Mouse (Mus musculus) intestine, postnatal 0 days (tissue): ENCODE measurements around the gene Flot1. TPM values are rescaled to one million over a fixed set of nuclear protein-coding genes. Genes with fewer than 3 reads are reported as not detected.
A peak's percentile ranks its signal among the peaks of the same experiment; 100 is the strongest.

Experiments used
- ATAC-seq: fragments of 200-750 bp; cut with Nextera tagmentation; 2 replicates; pipeline ENCODE4 v1.8.0; 2017; ENCODE audit warnings: mild to moderate bottlenecking, moderate TSS enrichment, moderate library complexity
- H3K27ac ChIP-seq: fragments of 300-500 bp; sonication (generic); 2 replicates; pipeline ENCODE4 v1.5.1; 2014; ENCODE audit warnings: mild to moderate bottlenecking, low read depth, low read length, moderate library complexity
- H3K27me3 ChIP-seq: fragments of 300-500 bp; sonication (generic); replicated peaks from 2 replicates; pipeline ENCODE4 v1.6.1; 2014; ENCODE audit warnings: low read length, mixed read lengths; ENCODE audit not compliant: control insufficient read depth, insufficient read depth
- H3K36me3 ChIP-seq: fragments of 300-500 bp; sonication (generic); 2 replicates; pipeline ENCODE4 v1.6.1; 2014; ENCODE audit warnings: mild to moderate bottlenecking, moderate library complexity; ENCODE audit not compliant: control insufficient read depth, insufficient read depth
- H3K4me1 ChIP-seq: fragments of 300-500 bp; sonication (generic); replicated peaks from 2 replicates; pipeline ENCODE4 v1.6.1; 2014; ENCODE audit warnings: antibody characterized with exemption, low read length, mixed read lengths; ENCODE audit not compliant: control insufficient read depth, insufficient read depth
- H3K4me2 ChIP-seq: fragments of 300-500 bp; sonication (generic); replicated peaks from 2 replicates; pipeline ENCODE4 v1.6.1; 2014; ENCODE audit warnings: low read depth, mild to moderate bottlenecking, moderate library complexity
- H3K4me3 ChIP-seq: fragments of 300-500 bp; sonication (generic); 2 replicates; pipeline ENCODE4 v1.5.1; 2014; ENCODE audit warnings: low read depth, low read length
- H3K9ac ChIP-seq: fragments of 300-500 bp; sonication (generic); 2 replicates; pipeline ENCODE4 v1.6.1; 2014; ENCODE audit warnings: mild to moderate bottlenecking, low read depth, low read length
- H3K9me3 ChIP-seq: fragments of 300-500 bp; sonication (generic); 2 replicates; pipeline ENCODE4 v1.6.1; 2016; ENCODE audit warnings: mixed run types; ENCODE audit not compliant: control insufficient read depth
- CTCF ChIP-seq: sonication (generic); IDR thresholded peaks from 2 replicates; pipeline ENCODE4 v1.5.1; 2016; ENCODE audit warnings: low read depth, mild to moderate bottlenecking, control low read depth, antibody characterized with exemption, moderate library complexity
- WGBS: fragments of 180-500 bp; shearing (Covaris S2); extraction: QIAGEN DNeasy Blood & Tissue Kit; methylation state at CpG from one replicate; pipeline ENCODE4 v1.1.7; 2014; 5-methylcytosine and 5-hydroxymethylcytosine counted together
- polyA plus RNA-seq: library from polyadenylated mRNA; unstranded; fragments of >200 nt; fragmentation: Nextera tagmentation; extraction: Ambion mirVana; gene quantifications from 2 replicates; pipeline ENCODE4 v1.2.1, GENCODE M21; 2015

Flot1 gene
- polyA plus RNA-seq, 1 experiment from 2014 or later = 56.4 TPM

GRCm38 (mm10) chr17:35859371-35859770 lies 36.3 kb downstream of the Flot1 start:
- Histone ChIP-seq H3K4me1 (no peaks in the 10 kb centered on the region), H3K4me2 (no peak overlapping the region), H3K27me3 (no peaks in the 10 kb centered on the region), H3K9me3 (no peaks in the 10 kb centered on the region), H3K27ac (no peak overlapping the region), H3K9ac (no peak overlapping the region), H3K4me3 (no peak overlapping the region), H3K36me3 (peaks cover 16% of the 10 kb centered on the region)
- ATAC-seq = no peak
- no peak for TF ChIP-seq CTCF
- WGBS = 86% methylated on average over 1 of the region's 1 CpGs

GRCm38 (mm10) chr17:35859835-35860234 lies 36.8 kb downstream of the Flot1 start:
- H3K9ac ChIP-seq = no peak overlapping the region
- H3K9me3 ChIP-seq = no peaks in the 10 kb centered on the region
- no peak overlapping the region for H3K4me2 ChIP-seq
- no peak for ATAC-seq
- 56% methylated on average over 2 of the region's 2 CpGs for WGBS
- H3K4me3 ChIP-seq = no peak overlapping the region
- no peaks in the 10 kb centered on the region for H3K27me3 ChIP-seq
- H3K27ac ChIP-seq = no peak overlapping the region
- peaks cover 11% of the 10 kb centered on the region for H3K36me3 ChIP-seq
- no peak for TF ChIP-seq CTCF
- H3K4me1 ChIP-seq = no peaks in the 10 kb centered on the region

GRCm38 (mm10) chr17:35860831-35861197 lies 37.8 kb downstream of the Flot1 start:
- Histone ChIP-seq H3K4me3 (peak overlapping the region; percentile 73), H3K9me3 (no peaks in the 10 kb centered on the region), H3K27ac (no peak overlapping the region), H3K4me2 (peak overlapping the region; percentile 81), H3K27me3 (no peaks in the 10 kb centered on the region), H3K9ac (peak overlapping the region; percentile 53), H3K4me1 (no peaks in the 10 kb centered on the region), H3K36me3 (peaks cover 9% of the 10 kb centered on the region; the same call in 1 of the 2 replicates)
- WGBS = 6% methylated on average over 12 of the region's 12 CpGs
- TF ChIP-seq CTCF = no peak
- no peak for ATAC-seq

- WGBS = under 1% methylated on average over 47 of the region's 47 CpGs
- Histone ChIP-seq H3K9me3 (no peaks in the 10 kb centered on the region), H3K9ac (peak within 1 kb of the TSS; percentile 53), H3K27ac (peak within 1 kb of the TSS; percentile 50; the same call in 1 of the 2 replicates), H3K27me3 (no peaks in the 10 kb centered on the region), H3K4me2 (peak within 1 kb of the TSS; percentile 81), H3K4me3 (peak within 1 kb of the TSS; percentile 73), H3K36me3 (peaks cover 9% of the 10 kb centered on the region; the same call in 1 of the 2 replicates), H3K4me1 (no peaks in the 10 kb centered on the region)
- peak; percentile 90 for ATAC-seq
- TF ChIP-seq CTCF = peak; percentile 74
Observed at GRCm38 (mm10) chr17:35861198-35861857, 38.3 kb downstream of the Flot1 start, which contains the start of gene Nrm. TSS of gene Nrm (plus strand) at chr17:35861318.

GRCm38 (mm10) chr17:35864832-35865353 lies 41.9 kb downstream of the Flot1 start:
- no peaks in the 10 kb centered on the region for H3K4me1 ChIP-seq
- H3K4me2 ChIP-seq = peak overlapping the region; percentile 92
- 41% methylated on average over 10 of the region's 10 CpGs for WGBS
- no peak for ATAC-seq
- no peaks in the 10 kb centered on the region for H3K27me3 ChIP-seq
- peak overlapping the region; percentile 87; the same call in 1 of the 2 replicates for H3K27ac ChIP-seq
- TF ChIP-seq CTCF = no peak
- peak overlapping the region; percentile 61 for H3K4me3 ChIP-seq
- no peaks in the 10 kb centered on the region for H3K36me3 ChIP-seq
- peak overlapping the region; percentile 55; the same call in 1 of the 2 replicates for H3K9ac ChIP-seq
- no peaks in the 10 kb centered on the region for H3K9me3 ChIP-seq

GRCm38 (mm10) chr17:35865481-35866280 lies 42.7 kb downstream of the Flot1 start, which contains the start of gene Ppp1r18:
TSS of gene Ppp1r18 (plus strand) at chr17:35865593.
- H3K4me1 ChIP-seq = no peaks in the 10 kb centered on the region
- peak within 1 kb of the TSS; percentile 87 for H3K27ac ChIP-seq
- H3K36me3 ChIP-seq = no peaks in the 10 kb centered on the region
- WGBS = 1% methylated on average over 47 of the region's 48 CpGs
- H3K9me3 ChIP-seq = no peaks in the 10 kb centered on the region
- peak within 1 kb of the TSS; percentile 55 for H3K9ac ChIP-seq
- peak within 1 kb of the TSS; percentile 61 for H3K4me3 ChIP-seq
- ATAC-seq = peak; percentile 15; the same call in 1 of the 2 replicates
- no peak for TF ChIP-seq CTCF
- no peaks in the 10 kb centered on the region for H3K27me3 ChIP-seq
- H3K4me2 ChIP-seq = peak within 1 kb of the TSS; percentile 92
